Mouse (Mus musculus) neural tube, embryonic 10.5 days (tissue): ENCODE measurements around the gene Nudt3.
"Not testable (repeated sequence)": the region's sequence is repeated elsewhere in the genome, so short reads cannot be mapped to it uniquely, and the experiment has no call there.

Experiments
- DNase-seq: peaks from one replicate; pipeline ENCODE4 v3.0.0-alpha.2; 2017; ENCODE audit warnings: low spot score; ENCODE audit errors: extremely low spot score

Nudt3 gene

DNA sequence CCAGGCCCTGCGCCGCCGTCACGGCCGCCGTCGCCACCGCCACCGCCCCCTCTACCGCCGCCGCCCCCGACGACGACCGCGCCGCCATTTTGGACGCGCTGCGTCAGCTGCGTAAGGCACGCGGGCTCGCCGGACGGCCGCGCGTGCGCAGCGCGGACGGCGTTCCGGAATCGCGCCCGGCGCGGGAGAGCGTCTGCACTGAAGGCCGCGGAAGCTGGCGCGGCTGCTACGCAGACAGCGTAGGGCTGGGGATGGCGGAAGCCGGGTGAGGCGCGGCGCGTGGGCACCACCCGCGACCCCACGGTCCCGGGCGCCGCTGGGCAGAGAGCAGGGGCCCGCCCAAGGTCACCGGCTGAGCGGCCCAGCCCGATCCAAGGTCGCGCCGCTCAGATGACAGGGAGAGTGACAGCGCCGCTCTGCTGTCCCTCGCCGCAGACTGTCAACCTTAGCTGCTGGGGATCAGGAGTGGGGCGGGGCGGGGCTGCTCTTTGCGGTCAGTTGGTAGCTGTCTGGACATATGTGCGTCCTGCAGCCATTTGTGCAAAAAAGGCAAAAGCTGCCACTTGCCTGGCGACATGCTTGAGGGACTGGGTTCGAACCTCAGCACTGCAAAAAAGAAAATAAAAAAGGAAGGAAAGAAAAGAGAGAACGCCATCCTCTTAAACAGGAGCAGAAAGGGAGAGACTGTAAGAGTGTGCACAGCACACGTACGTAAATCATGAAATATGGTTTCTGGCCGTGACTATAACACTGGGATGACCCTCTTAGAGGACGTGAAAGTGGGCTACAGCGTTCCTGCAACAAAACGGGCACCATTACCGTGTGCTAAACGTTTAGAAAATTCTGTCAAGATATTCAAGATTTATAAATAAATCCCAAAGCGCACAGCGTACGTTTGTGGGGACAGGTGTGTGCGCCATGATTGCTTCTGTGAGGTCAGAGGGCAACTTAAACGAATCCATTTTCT, at the start of gene Nudt3:
Gene Nudt3 (minus strand): TSS at position 136 of the 967 bp plus-strand sequence.
- DNase-seq, result peak; percentile 88

DNA sequence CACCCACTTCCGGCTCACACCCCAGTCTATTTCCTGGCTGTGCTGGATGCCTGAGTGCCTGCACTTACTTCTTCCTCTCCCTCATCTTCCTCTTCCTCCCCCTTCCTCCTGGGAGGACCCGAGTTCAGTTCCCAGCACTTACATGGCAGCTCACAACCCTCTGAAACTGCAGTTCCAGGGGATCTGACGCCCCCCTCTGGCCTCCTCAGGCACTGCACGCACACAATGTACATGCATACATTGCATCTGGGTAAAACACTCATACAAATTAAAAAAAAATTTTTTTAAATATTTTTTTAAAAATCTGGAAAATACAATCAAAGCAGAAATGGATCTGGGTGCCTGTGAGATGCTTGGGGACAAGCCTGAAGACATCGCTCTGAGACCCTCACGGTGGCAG, 48.4 kb upstream of the Nudt3 start:
- no peak for DNase-seq

DNA sequence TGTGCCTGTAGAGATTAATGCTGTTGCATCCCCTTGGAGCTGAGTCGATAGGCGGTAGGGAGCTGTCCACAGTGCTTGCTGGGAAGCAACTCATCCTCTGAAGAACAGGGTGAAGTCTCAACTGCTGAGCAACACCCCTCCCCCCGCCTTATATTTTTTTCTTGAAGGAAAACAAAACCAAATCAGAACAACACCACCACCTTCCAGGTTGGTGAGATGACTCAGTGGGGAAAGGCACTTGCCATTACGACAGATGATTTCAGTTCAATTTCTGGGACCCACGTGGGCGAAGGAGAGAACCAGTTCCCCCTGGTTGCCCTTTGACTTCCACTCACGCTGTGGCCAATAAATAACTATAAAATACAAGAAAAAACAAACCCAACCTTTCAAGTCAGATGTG, 35.5 kb upstream of the Nudt3 start:
- DNase-seq, result no peak

DNA sequence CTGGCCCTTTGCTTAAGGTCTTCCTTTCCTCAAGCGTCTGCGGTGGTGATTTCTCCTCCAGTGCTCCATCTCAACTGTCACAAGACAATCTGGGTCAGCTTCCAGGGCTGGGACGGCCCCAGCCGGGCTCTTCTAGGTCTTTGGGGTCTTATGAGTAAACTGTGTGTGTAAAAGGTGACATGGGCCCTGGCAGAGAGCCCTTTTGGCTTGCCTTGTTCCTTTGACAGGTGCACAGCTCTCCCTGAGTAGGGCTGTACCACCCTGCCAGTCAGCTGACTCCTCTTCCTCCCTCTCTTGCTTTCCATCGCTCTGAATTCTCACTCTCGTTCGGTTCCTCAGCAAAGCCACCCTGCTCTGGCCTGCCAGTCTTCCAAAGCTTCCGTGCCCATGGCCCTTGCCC, 33.8 kb upstream of the Nudt3 start:
- DNase-seq, result no peak

DNA sequence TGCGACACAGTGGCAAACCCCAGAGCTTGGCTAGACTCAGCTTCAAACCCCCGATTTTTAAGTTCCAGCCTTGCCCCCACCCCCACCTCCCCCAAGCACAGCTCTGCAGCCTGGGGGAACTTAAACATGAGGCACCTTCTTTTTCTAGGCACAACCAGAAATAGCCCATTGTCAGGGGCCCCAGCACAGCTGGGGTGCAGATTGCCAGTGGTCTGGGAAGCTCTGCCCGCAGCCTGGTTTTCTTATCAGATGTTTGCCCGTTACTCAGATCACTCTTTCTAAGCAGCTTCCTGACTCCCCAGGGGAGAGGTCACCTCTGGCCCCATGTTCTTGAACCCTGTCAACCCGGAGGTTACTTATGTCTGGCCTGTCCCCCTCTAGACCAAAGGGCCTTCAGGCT, 33.1 kb upstream of the Nudt3 start:
- DNase-seq, result no peak

DNA sequence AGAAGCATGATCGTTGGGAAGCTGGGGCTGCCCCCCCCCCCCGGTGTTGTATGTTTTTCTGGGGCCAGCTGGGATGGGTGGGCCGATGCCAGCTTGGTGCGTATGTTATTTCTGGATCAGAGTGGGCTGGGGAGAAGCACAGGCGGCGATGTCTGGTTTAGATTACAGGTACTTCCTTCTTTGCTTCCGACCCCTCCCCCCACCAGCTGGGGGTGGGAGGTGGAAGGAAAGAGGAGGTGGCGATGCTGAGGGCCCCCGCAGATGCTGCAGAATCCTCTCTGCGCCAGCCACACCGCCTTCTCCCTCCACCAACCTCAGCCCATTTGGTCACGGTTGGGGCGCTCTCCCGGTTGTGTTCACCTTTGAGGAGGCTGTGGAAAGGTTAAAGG, 32.7 kb upstream of the Nudt3 start:
- peak; percentile 46 for DNase-seq

DNA sequence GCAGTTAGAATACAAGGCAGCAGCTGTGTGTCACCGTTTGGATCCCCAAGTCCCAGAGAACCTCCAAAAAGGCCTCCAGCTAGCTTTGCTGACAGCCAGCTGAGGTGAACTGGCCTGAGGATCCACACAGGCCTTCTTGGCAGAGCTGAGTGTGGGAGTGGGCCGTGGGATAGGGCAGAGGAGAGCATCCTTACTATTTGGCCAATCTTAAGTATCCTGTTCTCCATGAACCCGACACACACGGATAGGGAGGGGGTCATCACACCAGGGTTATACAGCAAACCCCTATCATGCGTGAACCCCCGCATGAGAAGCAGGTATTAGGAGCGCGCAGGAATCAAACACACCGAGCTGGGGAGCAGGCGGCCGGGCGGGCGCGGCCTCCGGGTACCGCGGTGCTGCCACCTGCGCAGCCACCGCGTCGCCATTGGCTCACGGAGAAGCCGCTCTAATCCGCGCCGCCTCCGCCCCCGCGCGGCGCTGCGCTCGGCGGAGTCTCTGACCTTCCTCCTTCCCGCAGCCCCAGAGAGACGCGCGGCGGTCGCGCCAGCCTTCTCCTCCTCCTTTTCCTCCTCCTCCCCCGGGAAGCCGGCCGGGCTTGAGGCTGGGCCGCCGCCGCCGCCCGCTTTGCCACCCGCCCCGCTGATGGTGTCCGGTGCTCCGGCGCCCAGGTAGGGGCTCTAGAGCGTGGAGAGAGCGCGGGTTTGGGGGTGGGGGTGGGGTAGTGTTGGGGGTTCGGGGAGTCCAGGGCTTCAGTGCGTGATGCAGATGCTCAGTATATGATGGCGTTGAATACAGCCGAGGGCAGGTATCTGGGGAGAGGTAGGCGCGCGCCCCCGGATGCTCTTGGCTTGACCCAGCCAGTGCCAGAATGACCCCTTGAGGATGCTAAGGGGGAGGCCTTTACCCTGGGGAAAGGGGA, 32.1 kb upstream of the Nudt3 start, which contains the start of gene Pacsin1:
Gene Pacsin1 (plus strand): TSS at position 421 of the 922 bp plus-strand sequence.
- DNase-seq, result peak; percentile 48

DNA sequence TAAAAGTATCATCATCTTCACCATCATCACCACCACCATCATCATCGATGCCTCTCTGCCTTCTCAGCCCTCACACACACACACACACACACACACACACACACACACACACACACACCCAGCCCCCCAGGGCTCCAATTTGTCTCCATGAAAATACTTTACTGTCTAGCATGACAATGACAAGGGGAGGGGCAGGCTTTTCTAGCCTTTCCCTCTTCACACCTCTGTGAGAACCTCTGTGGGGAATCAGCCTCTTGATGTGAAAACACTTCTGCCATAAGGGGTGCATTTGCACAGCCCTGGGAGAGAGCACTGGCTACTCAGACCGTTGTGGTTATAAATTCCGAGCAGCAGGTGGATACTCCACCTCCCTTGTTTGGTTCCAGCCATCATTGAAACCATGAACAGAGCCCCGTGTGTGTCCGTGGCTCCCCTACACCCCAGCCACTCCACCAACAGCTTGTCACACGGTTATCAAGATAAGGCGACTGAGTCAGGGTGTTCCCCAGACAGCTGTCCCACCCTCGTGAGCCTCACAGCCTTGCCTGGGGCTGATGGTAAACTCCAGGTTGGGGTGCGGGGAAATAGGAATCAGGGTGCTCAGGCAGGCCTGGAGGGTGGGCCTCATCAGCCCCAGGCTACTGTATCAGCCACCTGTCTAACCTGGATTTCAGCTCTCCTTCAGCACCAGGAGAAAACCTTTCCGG, 30.1 kb upstream of the Nudt3 start:
- no peak for DNase-seq

DNA sequence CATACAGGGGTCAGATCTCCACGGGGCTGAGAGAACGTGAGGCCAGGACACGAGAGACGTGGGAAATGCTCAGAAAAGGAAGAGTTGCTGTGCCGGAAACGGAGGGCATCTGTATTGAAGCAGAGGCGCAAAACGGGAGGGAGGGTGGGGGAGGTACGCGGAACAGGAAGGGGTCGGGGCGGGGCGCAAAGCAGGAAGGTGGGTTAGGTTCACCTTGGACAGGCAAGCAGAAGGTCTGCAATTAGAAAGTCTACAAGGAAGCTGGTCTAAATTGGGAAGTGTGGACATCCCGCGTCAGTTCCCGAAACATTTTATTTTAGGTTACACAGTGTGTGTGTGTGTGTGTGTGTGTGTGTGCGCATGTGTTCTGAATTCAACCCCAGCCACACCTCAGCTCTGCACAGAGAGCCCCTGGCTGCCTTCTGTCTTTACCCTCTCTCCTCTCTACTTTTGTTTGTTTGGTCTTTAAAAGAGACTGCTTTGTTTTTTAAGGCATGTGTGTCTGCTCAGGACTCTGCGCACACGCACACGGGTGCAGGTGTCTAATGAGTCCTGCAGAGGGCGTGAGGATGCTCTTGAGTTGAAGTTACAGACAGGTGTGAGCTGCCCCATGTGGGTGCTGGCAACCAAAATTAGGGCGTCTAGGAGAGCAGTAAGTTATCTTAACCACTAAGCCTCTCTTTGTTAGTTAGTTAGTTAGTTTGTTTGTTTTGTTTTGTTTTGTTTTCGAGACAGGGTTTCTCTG, 28.9 kb upstream of the Nudt3 start:
- DNase-seq, result no peak

DNA sequence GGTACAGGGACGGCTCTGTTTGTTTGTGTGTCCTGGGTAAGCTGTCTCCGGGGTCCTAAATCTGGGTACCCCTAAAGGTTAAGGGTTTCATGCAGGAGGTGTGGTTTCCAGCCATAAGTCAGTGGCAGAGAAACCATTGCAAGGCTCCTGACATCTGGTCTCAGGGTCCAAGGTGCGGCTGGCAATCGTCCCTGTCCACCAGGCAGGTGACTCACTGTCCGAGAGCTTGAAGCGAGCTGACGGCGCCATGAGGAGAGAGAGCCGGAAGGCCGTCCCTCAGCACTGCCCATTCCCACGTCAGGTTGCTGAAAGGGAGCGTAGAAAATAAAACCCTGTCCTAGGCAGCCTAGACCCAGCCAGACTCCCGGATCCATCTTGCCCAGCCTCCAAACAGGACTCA, 27.3 kb upstream of the Nudt3 start:
- DNase-seq, result no peak

DNA sequence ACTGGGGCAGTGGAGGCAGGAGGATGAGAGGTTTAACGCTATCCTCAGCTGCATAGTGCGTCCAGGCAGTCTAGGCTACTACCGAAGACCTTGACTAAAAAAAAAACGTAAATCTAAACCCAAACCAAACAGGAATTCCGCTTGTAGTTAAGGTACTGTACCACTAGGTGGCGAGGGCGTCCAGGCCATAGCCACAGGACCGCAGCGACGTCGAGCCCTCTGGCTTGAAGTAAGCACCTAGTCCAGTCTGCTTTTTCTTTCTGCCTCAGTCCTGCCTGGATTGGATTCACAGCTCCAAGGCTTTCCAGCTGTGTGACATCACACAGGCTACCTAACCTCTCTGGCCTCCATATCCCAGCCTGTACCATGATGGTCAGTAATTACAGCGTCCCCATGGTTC, 26.9 kb upstream of the Nudt3 start:
- peak; percentile 53 for DNase-seq

DNA sequence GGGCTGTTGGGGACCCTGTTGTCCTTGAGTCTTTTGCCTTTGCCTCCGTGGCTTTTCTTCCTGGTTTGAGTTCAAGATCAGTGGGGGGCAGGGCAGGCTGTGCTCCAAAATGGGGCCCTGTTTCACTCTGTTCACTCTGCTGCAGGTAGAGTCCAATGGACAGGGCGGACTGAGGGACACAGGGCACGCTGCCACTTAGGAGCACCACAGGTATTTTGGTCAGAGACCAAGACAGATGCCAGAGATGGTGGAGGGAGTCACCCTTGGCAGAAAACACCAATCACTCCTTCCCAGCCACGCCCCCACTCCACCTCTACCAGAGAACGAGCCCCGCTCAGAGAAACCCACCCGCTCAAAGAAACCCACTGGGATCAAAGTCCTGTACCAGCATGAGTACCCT, 22.5 kb upstream of the Nudt3 start:
- DNase-seq, result no peak

DNA sequence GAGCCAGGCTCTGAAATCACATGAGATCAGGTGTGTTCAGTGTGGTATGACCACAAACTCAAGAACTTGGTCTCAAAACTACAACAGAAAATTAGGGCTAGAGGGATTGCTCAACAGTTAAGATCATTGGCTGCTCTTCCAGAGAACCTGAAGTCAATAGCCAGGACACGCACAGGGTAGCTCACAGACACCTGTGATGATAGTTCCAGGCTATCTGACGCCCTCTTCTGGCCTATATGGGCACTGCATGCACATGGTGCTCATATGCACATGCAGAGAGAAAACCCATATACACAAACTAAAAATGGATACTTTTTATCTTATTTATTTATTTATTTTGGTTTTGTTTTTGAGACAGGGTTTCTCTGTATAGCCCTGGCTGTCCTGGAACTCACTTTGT, 21.3 kb upstream of the Nudt3 start:
- no peak for DNase-seq

DNA sequence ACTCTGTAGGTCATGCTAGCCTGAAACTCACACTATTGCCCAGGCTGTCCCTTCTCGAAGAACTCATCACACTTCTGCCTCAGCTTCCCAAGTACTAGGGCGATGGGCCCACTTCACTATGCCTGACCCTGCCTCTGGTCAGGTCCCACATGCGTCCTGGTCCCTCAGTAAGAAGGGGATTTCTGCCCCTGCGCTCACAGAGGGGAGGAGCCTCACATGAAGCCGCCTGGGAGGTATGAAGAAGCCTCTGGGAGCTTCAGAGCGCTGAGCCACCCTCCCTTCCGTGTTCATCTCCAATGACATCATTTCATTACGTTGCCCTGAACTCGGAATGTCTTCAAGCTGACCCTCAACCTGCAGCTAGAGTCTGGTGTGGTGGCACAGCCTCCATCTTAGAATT, 20.5 kb upstream of the Nudt3 start:
- no peak for DNase-seq

DNA sequence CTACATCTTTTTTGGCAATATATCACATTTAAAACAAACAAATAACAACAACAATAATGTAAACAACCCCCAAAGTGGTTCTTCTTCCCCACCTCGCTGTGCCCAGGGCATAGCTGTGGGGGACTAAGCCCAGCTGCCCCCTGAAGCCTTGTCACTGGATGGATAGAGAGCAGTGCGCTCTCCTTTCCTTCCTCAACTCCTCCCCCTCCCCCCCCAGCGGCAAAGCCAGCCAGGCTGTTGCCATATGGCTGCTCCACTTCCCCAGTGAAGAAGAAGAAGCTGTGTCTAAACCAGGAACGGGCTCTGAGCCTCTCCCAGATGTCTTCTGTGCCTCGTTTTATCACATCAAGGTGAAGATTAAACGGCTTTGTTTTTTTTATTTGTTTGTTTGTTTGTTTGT, 19.8 kb upstream of the Nudt3 start:
- peak; percentile 48 for DNase-seq

DNA sequence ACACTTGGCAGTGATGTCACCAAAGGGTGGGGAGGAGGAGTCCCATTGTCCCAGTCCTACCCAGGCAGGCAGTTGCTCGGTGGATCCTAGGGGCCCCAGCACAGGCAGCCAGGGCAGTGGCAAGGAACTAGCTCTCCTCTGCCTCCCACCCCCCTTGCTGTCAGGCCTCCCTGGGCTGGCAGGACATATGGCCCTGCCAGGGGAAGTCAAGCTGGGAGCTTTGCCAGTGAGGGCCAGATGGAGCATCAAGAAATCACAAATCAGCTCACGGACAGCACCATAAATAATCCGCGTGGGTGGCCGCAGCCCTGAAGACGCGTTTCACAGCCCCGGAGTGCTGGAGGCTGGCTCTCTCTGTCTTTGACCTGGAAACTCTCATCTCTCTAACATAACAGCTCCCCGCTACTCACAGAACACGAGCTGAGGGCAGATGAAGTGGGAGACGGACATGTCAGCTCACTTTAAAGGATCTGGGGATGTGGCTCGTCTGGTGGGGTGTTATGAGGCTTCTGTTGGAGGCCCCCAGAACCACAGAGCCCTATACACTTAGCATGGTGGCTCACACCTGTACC, 19.3 kb upstream of the Nudt3 start:
- peak; percentile 58 for DNase-seq

DNA sequence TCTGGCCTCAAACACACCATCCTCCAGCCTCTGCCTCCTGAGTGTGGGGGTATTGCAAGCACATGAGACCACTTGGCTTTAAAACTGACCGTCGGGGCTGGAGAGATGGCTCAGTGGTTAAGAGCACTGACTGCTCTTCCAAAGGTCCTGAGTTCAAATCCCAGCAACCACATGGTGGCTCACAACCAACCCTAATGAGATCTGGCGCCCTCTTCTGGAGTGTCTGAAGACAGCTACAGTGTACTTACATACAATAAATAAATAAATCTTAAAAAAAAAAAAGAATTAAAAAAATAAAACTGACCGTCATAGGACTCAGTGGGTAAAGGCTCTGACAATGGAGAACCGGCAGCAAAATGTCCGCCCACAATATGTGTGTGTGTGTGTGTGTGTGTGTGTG, 16.6 kb upstream of the Nudt3 start:
- DNase-seq, result not testable (repeated sequence)

DNA sequence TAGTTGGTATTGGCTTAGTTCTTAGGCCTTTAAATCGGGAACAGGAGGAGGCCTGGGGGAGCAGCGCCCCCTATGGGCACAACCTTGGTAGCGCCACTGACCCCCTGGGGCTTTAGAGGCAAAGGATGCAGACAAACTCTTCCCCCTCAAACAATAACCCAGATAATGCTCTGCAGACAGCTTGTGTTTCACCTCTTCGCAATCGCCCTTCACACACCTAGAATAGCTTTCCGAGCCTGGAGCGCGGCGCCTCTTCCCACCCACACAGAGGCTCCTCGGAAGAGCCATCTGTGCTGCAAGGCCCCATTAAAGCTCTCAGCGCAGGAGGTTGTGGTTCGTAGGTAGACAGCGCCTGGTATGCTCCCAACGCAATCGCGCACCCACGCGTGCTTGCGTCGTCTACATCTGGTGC, 15.6 kb upstream of the Nudt3 start:
- DNase-seq, result no peak

DNA sequence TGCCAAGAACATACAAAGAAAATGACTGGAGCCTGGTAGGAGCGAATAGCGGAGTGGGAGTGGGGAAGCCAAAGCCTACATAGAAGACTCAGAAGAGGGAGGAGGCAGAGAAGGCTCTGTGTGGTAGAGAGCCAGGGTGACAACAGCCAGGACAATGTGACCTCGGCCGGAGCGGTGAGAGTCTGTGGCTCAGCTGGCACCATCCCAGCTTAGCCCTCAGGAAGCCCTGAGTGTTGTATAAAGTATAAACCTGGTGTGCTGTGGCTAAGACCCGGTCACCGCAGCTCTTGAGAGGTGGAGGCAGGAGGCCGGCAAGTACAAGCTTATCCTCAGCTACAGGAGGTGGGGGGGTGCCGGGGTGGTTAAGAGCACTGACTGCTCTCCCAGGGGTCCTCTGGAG, 14.0 kb upstream of the Nudt3 start:
- no peak for DNase-seq
